Mouse (Mus musculus): Measurements from ENCODE around the gene Spata45. TPM values are rescaled to one million over a fixed set of nuclear protein-coding genes. Genes with fewer than 3 reads are reported as not detected.

Spata45 gene
- polyA plus RNA-seq, 1 experiment, result not detected

GRCm38 (mm10) chr1:191035649-191036048 is 790 bp upstream of the Spata45 start:
- Histone ChIP-seq H3K9me3 (replicated peaks; ENCODE audit: control insufficient read depth, insufficient read depth, low read length, poor library complexity, severe bottlenecking) (no peaks in the 10 kb centered on the region), H3K27me3 (ENCODE audit: control insufficient read depth, insufficient read depth, low read length, poor library complexity, severe bottlenecking) (no peaks in the 10 kb centered on the region), H3K36me3 (ENCODE audit: control insufficient read depth, insufficient read depth, low read length, poor library complexity, severe bottlenecking) (no peaks in the 10 kb centered on the region), H3K4me1 (ENCODE audit: control insufficient read depth, insufficient read depth, low read length) (no peaks in the 10 kb centered on the region), H3K4me3 (ENCODE audit: low read depth, low read length) (no peak overlapping the region), H3K27ac (ENCODE audit: insufficient read depth, low read length) (no peak overlapping the region), H3K9ac (ENCODE audit: low read depth, poor library complexity, severe bottlenecking) (no peak overlapping the region)
- TF ChIP-seq CTCF (IDR thresholded peaks at IDR 0.05; ENCODE audit: low read depth, low read length) (no peak), EP300 (IDR thresholded peaks at IDR 0.05; ENCODE audit: insufficient read depth, low read depth, low read length) (no peak), POLR2A (IDR thresholded peaks at IDR 0.05; ENCODE audit: insufficient read depth, low read length) (no peak)

GRCm38 (mm10) chr1:191037999-191038398 is 1.6 kb downstream of the Spata45 start:
- Histone ChIP-seq H3K27me3 (ENCODE audit: control insufficient read depth, insufficient read depth, low read length, poor library complexity, severe bottlenecking) (no peaks in the 10 kb centered on the region), H3K4me3 (ENCODE audit: low read depth, low read length) (no peak overlapping the region), H3K4me1 (ENCODE audit: control insufficient read depth, insufficient read depth, low read length) (no peaks in the 10 kb centered on the region), H3K27ac (ENCODE audit: insufficient read depth, low read length) (no peak overlapping the region), H3K9me3 (replicated peaks; ENCODE audit: control insufficient read depth, insufficient read depth, low read length, poor library complexity, severe bottlenecking) (no peaks in the 10 kb centered on the region), H3K36me3 (ENCODE audit: control insufficient read depth, insufficient read depth, low read length, poor library complexity, severe bottlenecking) (no peaks in the 10 kb centered on the region), H3K9ac (ENCODE audit: low read depth, poor library complexity, severe bottlenecking) (no peak overlapping the region)
- no peak for TF ChIP-seq EP300 (IDR thresholded peaks at IDR 0.05; ENCODE audit: insufficient read depth, low read depth, low read length)
- TF ChIP-seq POLR2A (IDR thresholded peaks at IDR 0.05; ENCODE audit: insufficient read depth, low read length), result no peak
- no peak for TF ChIP-seq CTCF (IDR thresholded peaks at IDR 0.05; ENCODE audit: low read depth, low read length)

- H3K9ac ChIP-seq (ENCODE audit: low read depth, poor library complexity, severe bottlenecking), result no peak overlapping the region
- no peak for TF ChIP-seq POLR2A (IDR thresholded peaks at IDR 0.05; ENCODE audit: insufficient read depth, low read length)
- TF ChIP-seq EP300 (IDR thresholded peaks at IDR 0.05; ENCODE audit: insufficient read depth, low read depth, low read length), result no peak
- no peak for TF ChIP-seq CTCF (IDR thresholded peaks at IDR 0.05; ENCODE audit: low read depth, low read length)
- no peaks in the 10 kb centered on the region for H3K9me3 ChIP-seq (replicated peaks; ENCODE audit: control insufficient read depth, insufficient read depth, low read length, poor library complexity, severe bottlenecking)
- H3K4me3 ChIP-seq (ENCODE audit: low read depth, low read length), result no peak overlapping the region
- no peaks in the 10 kb centered on the region for H3K27me3 ChIP-seq (ENCODE audit: control insufficient read depth, insufficient read depth, low read length, poor library complexity, severe bottlenecking)
- no peaks in the 10 kb centered on the region for H3K4me1 ChIP-seq (ENCODE audit: control insufficient read depth, insufficient read depth, low read length)
- H3K27ac ChIP-seq (ENCODE audit: insufficient read depth, low read length), result no peak overlapping the region
- no peaks in the 10 kb centered on the region for H3K36me3 ChIP-seq (ENCODE audit: control insufficient read depth, insufficient read depth, low read length, poor library complexity, severe bottlenecking)
Observed at GRCm38 (mm10) chr1:191041352-191041751, 4.9 kb downstream of the Spata45 start.

- Histone ChIP-seq H3K4me3 (ENCODE audit: low read depth, low read length) (no peak overlapping the region), H3K36me3 (ENCODE audit: control insufficient read depth, insufficient read depth, low read length, poor library complexity, severe bottlenecking) (no peaks in the 10 kb centered on the region), H3K27me3 (ENCODE audit: control insufficient read depth, insufficient read depth, low read length, poor library complexity, severe bottlenecking) (no peaks in the 10 kb centered on the region), H3K4me1 (ENCODE audit: control insufficient read depth, insufficient read depth, low read length) (no peaks in the 10 kb centered on the region), H3K9me3 (replicated peaks; ENCODE audit: control insufficient read depth, insufficient read depth, low read length, poor library complexity, severe bottlenecking) (no peaks in the 10 kb centered on the region), H3K9ac (ENCODE audit: low read depth, poor library complexity, severe bottlenecking) (no peak overlapping the region), H3K27ac (ENCODE audit: insufficient read depth, low read length) (no peak overlapping the region)
- TF ChIP-seq POLR2A (IDR thresholded peaks at IDR 0.05; ENCODE audit: insufficient read depth, low read length), result no peak
- no peak for TF ChIP-seq CTCF (IDR thresholded peaks at IDR 0.05; ENCODE audit: low read depth, low read length)
- no peak for TF ChIP-seq EP300 (IDR thresholded peaks at IDR 0.05; ENCODE audit: insufficient read depth, low read depth, low read length)
Observed at GRCm38 (mm10) chr1:191042106-191042505, 5.7 kb downstream of the Spata45 start.

- no peak overlapping the region for H3K27ac ChIP-seq (ENCODE audit: insufficient read depth, low read length)
- H3K27me3 ChIP-seq (ENCODE audit: control insufficient read depth, insufficient read depth, low read length, poor library complexity, severe bottlenecking), result no peaks in the 10 kb centered on the region
- no peaks in the 10 kb centered on the region for H3K4me1 ChIP-seq (ENCODE audit: control insufficient read depth, insufficient read depth, low read length)
- no peak overlapping the region for H3K4me3 ChIP-seq (ENCODE audit: low read depth, low read length)
- TF ChIP-seq POLR2A (IDR thresholded peaks at IDR 0.05; ENCODE audit: insufficient read depth, low read length) (no peak), CTCF (IDR thresholded peaks at IDR 0.05; ENCODE audit: low read depth, low read length) (no peak)
- H3K9me3 ChIP-seq (replicated peaks; ENCODE audit: control insufficient read depth, insufficient read depth, low read length, poor library complexity, severe bottlenecking), result no peaks in the 10 kb centered on the region
- no peaks in the 10 kb centered on the region for H3K36me3 ChIP-seq (ENCODE audit: control insufficient read depth, insufficient read depth, low read length, poor library complexity, severe bottlenecking)
- no peak overlapping the region for H3K9ac ChIP-seq (ENCODE audit: low read depth, poor library complexity, severe bottlenecking)
Observed at GRCm38 (mm10) chr1:191042688-191043087, 6.2 kb downstream of the Spata45 start.

- Histone ChIP-seq H3K9ac (ENCODE audit: low read depth, poor library complexity, severe bottlenecking) (no peak overlapping the region), H3K27me3 (ENCODE audit: control insufficient read depth, insufficient read depth, low read length, poor library complexity, severe bottlenecking) (no peaks in the 10 kb centered on the region), H3K36me3 (ENCODE audit: control insufficient read depth, insufficient read depth, low read length, poor library complexity, severe bottlenecking) (no peaks in the 10 kb centered on the region), H3K27ac (ENCODE audit: insufficient read depth, low read length) (no peak overlapping the region), H3K4me3 (ENCODE audit: low read depth, low read length) (no peak overlapping the region), H3K4me1 (ENCODE audit: control insufficient read depth, insufficient read depth, low read length) (no peaks in the 10 kb centered on the region), H3K9me3 (replicated peaks; ENCODE audit: control insufficient read depth, insufficient read depth, low read length, poor library complexity, severe bottlenecking) (no peaks in the 10 kb centered on the region)
- TF ChIP-seq POLR2A (IDR thresholded peaks at IDR 0.05; ENCODE audit: insufficient read depth, low read length), result no peak
Observed at GRCm38 (mm10) chr1:191045264-191045663, 8.8 kb downstream of the Spata45 start.
